Mouse (Mus musculus) retina, postnatal 7 days (tissue): ENCODE results near the gene Lkaaear1.
A peak's percentile ranks its signal among the peaks of the same experiment; 100 is the strongest.

Experiments used
- DNase-seq: peaks from one replicate; pipeline ENCODE4 v3.0.0-alpha.2; 2012; ENCODE audit warnings: low read depth, low spot score

Gene Lkaaear1

GRCm38 (mm10) chr2:181683381-181683780, 14.9 kb downstream of the Lkaaear1 start:
- no peak for DNase-seq

GRCm38 (mm10) chr2:181681978-181682377, 16.3 kb downstream of the Lkaaear1 start:
- DNase-seq: no peak

- no peak for DNase-seq
These were observed 17.5 kb downstream of the Lkaaear1 start for GRCm38 (mm10) chr2:181680716-181681117.

GRCm38 (mm10) chr2:181679951-181680715, 18.1 kb downstream of the Lkaaear1 start, which contains the start of gene Tcea2:
TSS of gene Tcea2 (plus strand) at chr2:181680310.
- DNase-seq: peak; percentile 54

- peak; percentile 75 for DNase-seq
These were observed 19.5 kb downstream of the Lkaaear1 start for GRCm38 (mm10) chr2:181678780-181679179.

GRCm38 (mm10) chr2:181677755-181678098, 20.5 kb downstream of the Lkaaear1 start:
- DNase-seq: no peak

GRCm38 (mm10) chr2:181677096-181677754, 21.0 kb downstream of the Lkaaear1 start:
- no peak for DNase-seq

- no peak for DNase-seq
These were observed 21.8 kb downstream of the Lkaaear1 start for GRCm38 (mm10) chr2:181676424-181676823.

GRCm38 (mm10) chr2:181675454-181675853, 22.8 kb downstream of the Lkaaear1 start:
- no peak for DNase-seq

- DNase-seq: no peak
These were observed 23.3 kb downstream of the Lkaaear1 start for GRCm38 (mm10) chr2:181674934-181675333.

GRCm38 (mm10) chr2:181673501-181673900, 24.7 kb downstream of the Lkaaear1 start:
- DNase-seq: no peak

GRCm38 (mm10) chr2:181671984-181672383, 26.3 kb downstream of the Lkaaear1 start:
- DNase-seq: no peak

- DNase-seq: no peak
These were observed 26.9 kb downstream of the Lkaaear1 start, which contains the start of gene Sox18 for GRCm38 (mm10) chr2:181671326-181671725. TSS of gene Sox18 (minus strand) at chr2:181671640.

- no peak for DNase-seq
These were observed 27.3 kb downstream of the Lkaaear1 start for GRCm38 (mm10) chr2:181670913-181671311.

- DNase-seq: no peak
These were observed 27.8 kb downstream of the Lkaaear1 start for GRCm38 (mm10) chr2:181670285-181670912.

- no peak for DNase-seq
These were observed 35.0 kb downstream of the Lkaaear1 start for GRCm38 (mm10) chr2:181663298-181663630.

GRCm38 (mm10) chr2:181662620-181663297, 35.5 kb downstream of the Lkaaear1 start:
- no peak for DNase-seq

- no peak for DNase-seq
These were observed 38.6 kb downstream of the Lkaaear1 start for GRCm38 (mm10) chr2:181659609-181660055.

GRCm38 (mm10) chr2:181658930-181659555, 39.2 kb downstream of the Lkaaear1 start:
- no peak for DNase-seq

- no peak for DNase-seq
These were observed 39.7 kb downstream of the Lkaaear1 start for GRCm38 (mm10) chr2:181658528-181658927.

- DNase-seq: no peak
These were observed 40.8 kb downstream of the Lkaaear1 start for GRCm38 (mm10) chr2:181657441-181657840.
